Mouse (Mus musculus) C2C12 (cell line): ENCODE data around the gene Ces1c. TPM values are rescaled to one million over a fixed set of nuclear protein-coding genes. Genes with fewer than 3 reads are reported as not detected.

Source experiments
- H3K27me3 ChIP-seq: one replicate; pipeline ENCODE4 v1.6.1; 2011; ENCODE audit not compliant: control insufficient read depth, insufficient read depth, insufficient read length
- H3K36me3 ChIP-seq: one replicate; pipeline ENCODE4 v1.6.1; 2011; ENCODE audit not compliant: control insufficient read depth, insufficient read depth
- H3K4me3 ChIP-seq: one replicate; pipeline ENCODE4 v1.5.1; 2011; ENCODE audit warnings: mild to moderate bottlenecking, control low read depth; ENCODE audit not compliant: poor library complexity, insufficient read depth, severe bottlenecking
- H3K79me2 ChIP-seq: one replicate; pipeline ENCODE4 v1.6.1; 2011; ENCODE audit not compliant: control insufficient read depth, insufficient read depth
- H3K79me3 ChIP-seq: one replicate; pipeline ENCODE4 v1.6.1; 2011; ENCODE audit warnings: low read depth, control low read depth
- H3ac ChIP-seq: one replicate; pipeline ENCODE3; 2011; ENCODE audit warnings: low read depth; ENCODE audit not compliant: control insufficient read depth, insufficient read length
- CEBPB ChIP-seq: IDR thresholded peaks from one replicate; pipeline ENCODE4 v1.6.1; 2011; ENCODE audit warnings: low read depth, mild to moderate bottlenecking, control low read depth, moderate library complexity
- CTCF ChIP-seq: IDR thresholded peaks from one replicate; pipeline ENCODE4 v1.5.1; 2011; ENCODE audit not compliant: control insufficient read depth, insufficient read depth, insufficient read length
- FOSL1 ChIP-seq: IDR thresholded peaks from one replicate; pipeline ENCODE4 v1.8.0; 2011; ENCODE audit warnings: mild to moderate bottlenecking, low read length; ENCODE audit not compliant: poor library complexity, insufficient read depth, severe bottlenecking
- MAX ChIP-seq: IDR thresholded peaks from one replicate; pipeline ENCODE4 v1.6.1; 2011; ENCODE audit warnings: mild to moderate bottlenecking, control low read depth
- MYOD1 ChIP-seq: IDR thresholded peaks from one replicate; pipeline ENCODE4 v1.6.1; 2011; ENCODE audit warnings: low read depth; ENCODE audit not compliant: control insufficient read depth, insufficient read length
- MYOG ChIP-seq: IDR thresholded peaks from one replicate; pipeline ENCODE4 v1.6.1; 2011; ENCODE audit not compliant: control insufficient read depth, insufficient read length; ENCODE audit errors: extremely low read depth
- USF1 ChIP-seq: IDR thresholded peaks from one replicate; pipeline ENCODE4 v1.6.1; 2011; ENCODE audit warnings: low read depth, mild to moderate bottlenecking, control low read depth, moderate library complexity
- polyA plus RNA-seq: library from polyadenylated mRNA; unstranded; fragments of >200 nt; fragmentation: generic; extraction: Trizol; gene quantifications from one replicate; pipeline ENCODE4 v1.2.1, GENCODE M21; 2012; ENCODE audit warnings: missing spikeins

Ces1c gene
- polyA plus RNA-seq, 1 experiment, result not detected

GRCm38 (mm10) chr8:93063416-93064117 lies 67.5 kb downstream of the Ces1c start:
- Histone ChIP-seq H3K36me3 (no peaks in the 10 kb centered on the region), H3ac (no peak overlapping the region), H3K27me3 (no peaks in the 10 kb centered on the region), H3K79me3 (no peaks in the 10 kb centered on the region), H3K79me2 (no peaks in the 10 kb centered on the region), H3K4me3 (no peak overlapping the region)
- TF ChIP-seq MYOG (no peak), CEBPB (no peak), CTCF (no peak), MAX (no peak), FOSL1 (no peak)

- Histone ChIP-seq H3K36me3 (no peaks in the 10 kb centered on the region), H3K4me3 (no peak overlapping the region), H3ac (no peak overlapping the region), H3K79me3 (no peaks in the 10 kb centered on the region), H3K27me3 (no peaks in the 10 kb centered on the region), H3K79me2 (no peaks in the 10 kb centered on the region)
- TF ChIP-seq FOSL1, result no peak
- no peak for TF ChIP-seq MAX
- no peak for TF ChIP-seq CEBPB
- no peak for TF ChIP-seq MYOD1
- TF ChIP-seq MYOG, result no peak
- TF ChIP-seq CTCF, result no peak
- no peak for TF ChIP-seq USF1
These were observed 71.9 kb downstream of the Ces1c start for GRCm38 (mm10) chr8:93059185-93059584.

GRCm38 (mm10) chr8:93055238-93055637 lies 75.8 kb downstream of the Ces1c start:
- no peaks in the 10 kb centered on the region for H3K36me3 ChIP-seq
- H3K79me3 ChIP-seq, result no peaks in the 10 kb centered on the region
- no peaks in the 10 kb centered on the region for H3K27me3 ChIP-seq
- H3ac ChIP-seq, result no peak overlapping the region
- H3K79me2 ChIP-seq, result no peaks in the 10 kb centered on the region
- no peak overlapping the region for H3K4me3 ChIP-seq
- TF ChIP-seq MYOG (no peak), CTCF (no peak)

Other genes starting within 250 kb of the Ces1c start
- gene Capns2, start 229.9 kb downstream of the Ces1c start, polyA plus RNA-seq, result not detected
- not detected for gene Slc6a2, start 171.2 kb downstream of the Ces1c start, polyA plus RNA-seq
- 0.01 TPM for gene Ces1a, start 83.1 kb downstream of the Ces1c start, polyA plus RNA-seq
- not detected for gene Ces1b, start 51.3 kb downstream of the Ces1c start, polyA plus RNA-seq
- gene Ces1d, start 66.6 kb upstream of the Ces1c start, polyA plus RNA-seq, result not detected
- not detected for gene Ces1e, start 98.3 kb upstream of the Ces1c start, polyA plus RNA-seq
- not detected for gene Ces1f, start 148.5 kb upstream of the Ces1c start, polyA plus RNA-seq
- not detected for gene Ces1g, start 206.0 kb upstream of the Ces1c start, polyA plus RNA-seq
- gene Ces1h, start 248.4 kb upstream of the Ces1c start, polyA plus RNA-seq, result not detected